Mouse (Mus musculus) lung, postnatal 0 days (tissue): ENCODE measurements around the gene Cdkal1. TPM values are rescaled to one million over a fixed set of nuclear protein-coding genes. Genes with fewer than 3 reads are reported as not detected.

ENCODE experiments used
- ATAC-seq: fragments of 200-750 bp; cut with Nextera tagmentation; 2 replicates; pipeline ENCODE4 v1.8.0; 2017; ENCODE audit warnings: moderate library complexity
- DNase-seq: peaks from one replicate; pipeline ENCODE4 v3.0.0-alpha.2; 2016; ENCODE audit warnings: low spot score
- H3K27ac ChIP-seq: fragments of 300-500 bp; sonication (generic); 2 replicates; pipeline ENCODE4 v1.5.1; 2014; ENCODE audit warnings: antibody characterized with exemption, mild to moderate bottlenecking, low read length, mixed read lengths
- H3K27me3 ChIP-seq: fragments of 300-500 bp; sonication (generic); replicated peaks from 2 replicates; pipeline ENCODE4 v1.6.1; 2014; ENCODE audit warnings: low read length, mixed read lengths; ENCODE audit not compliant: insufficient read depth
- H3K36me3 ChIP-seq: fragments of 300-500 bp; sonication (generic); 2 replicates; pipeline ENCODE4 v1.6.1; 2014; ENCODE audit warnings: low read length, mixed read lengths; ENCODE audit not compliant: insufficient read depth
- H3K4me1 ChIP-seq: fragments of 300-500 bp; sonication (generic); 2 replicates; pipeline ENCODE4 v1.6.1; 2014; ENCODE audit warnings: antibody characterized with exemption, low read depth, low read length, mixed read lengths; ENCODE audit not compliant: insufficient read depth
- H3K4me2 ChIP-seq: fragments of 300-500 bp; sonication (generic); replicated peaks from 2 replicates; pipeline ENCODE4 v1.6.1; 2014; ENCODE audit warnings: low read depth, mild to moderate bottlenecking, low read length, moderate library complexity, mixed read lengths
- H3K4me3 ChIP-seq: fragments of 300-500 bp; sonication (generic); 2 replicates; pipeline ENCODE4 v1.5.1; 2014; ENCODE audit warnings: low read depth, low read length
- H3K9ac ChIP-seq: fragments of 300-500 bp; sonication (generic); replicated peaks from 2 replicates; pipeline ENCODE4 v1.6.1; 2014; ENCODE audit warnings: low read depth, mild to moderate bottlenecking
- H3K9me3 ChIP-seq: fragments of 300-500 bp; sonication (generic); 2 replicates; pipeline ENCODE4 v1.6.1; 2016; ENCODE audit warnings: low read length, mixed read lengths
- CTCF ChIP-seq: IDR thresholded peaks from 2 replicates; pipeline ENCODE4 v1.5.1; 2016; ENCODE audit warnings: antibody characterized with exemption, mild to moderate bottlenecking
- EP300 ChIP-seq: IDR thresholded peaks from 2 replicates; pipeline ENCODE4 v1.6.1; 2016; ENCODE audit warnings: antibody characterized with exemption, mild to moderate bottlenecking, control low read depth
- WGBS: fragments of 180-500 bp; shearing (Covaris S2); extraction: QIAGEN DNeasy Blood & Tissue Kit; methylation state at CpG from one replicate; pipeline ENCODE4 v1.1.7; 2014; 5-methylcytosine and 5-hydroxymethylcytosine counted together
- polyA plus RNA-seq: library from polyadenylated mRNA; unstranded; fragments of >200 nt; fragmentation: Nextera tagmentation; extraction: Ambion mirVana; gene quantifications from 2 replicates; pipeline ENCODE4 v1.2.1, GENCODE M21; 2015

Cdkal1 gene
- polyA plus RNA-seq, 1 experiment from 2014 or later = 14.7 TPM

DNA sequence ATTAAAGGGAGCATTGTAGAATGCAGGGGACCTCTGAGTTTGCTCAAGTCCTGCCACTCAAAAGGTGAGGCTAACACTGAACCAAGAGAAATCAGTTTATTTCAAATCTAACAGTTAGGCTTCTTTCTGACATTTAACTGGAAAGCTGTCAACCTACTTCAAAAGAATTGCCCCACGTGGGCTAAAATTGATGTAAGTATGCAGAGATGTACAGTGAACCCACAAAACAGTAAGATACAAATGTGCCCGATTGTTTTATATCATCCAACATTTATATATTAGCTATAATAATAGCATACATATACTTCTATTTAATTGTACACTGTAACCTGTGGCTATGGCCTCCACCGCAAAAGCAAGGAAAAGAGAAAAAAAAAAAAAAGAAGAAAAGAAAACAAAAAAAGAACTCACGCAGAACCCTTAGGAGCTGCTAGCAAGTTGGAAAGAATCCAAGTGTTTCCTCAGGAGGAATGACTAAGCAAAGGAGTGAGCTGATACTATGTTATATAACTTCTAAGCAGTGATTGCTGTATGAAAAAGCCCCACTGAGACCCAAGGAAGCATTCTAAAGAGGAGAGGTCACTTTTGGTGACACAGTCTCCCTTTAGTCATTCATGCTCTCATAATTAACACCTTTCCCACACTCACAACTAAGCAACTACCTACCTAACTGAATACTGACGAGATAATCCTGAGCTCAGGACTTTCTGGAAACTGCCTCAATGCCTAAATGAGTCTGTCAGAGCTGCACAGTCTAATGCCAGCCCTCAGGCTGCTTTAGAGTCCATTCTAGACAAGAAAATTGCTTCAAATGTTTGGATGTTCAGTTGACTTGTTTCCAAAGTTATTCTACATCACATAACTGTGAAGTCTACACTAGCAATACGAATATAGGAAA, 352.1 kb downstream of the Cdkal1 start:
- 44% methylated on average over 6 of the region's 6 CpGs for WGBS
- Histone ChIP-seq H3K4me1 (no peaks in the 10 kb centered on the region), H3K4me2 (no peak overlapping the region), H3K9me3 (no peaks in the 10 kb centered on the region), H3K4me3 (no peak overlapping the region), H3K9ac (no peak overlapping the region), H3K27ac (no peak overlapping the region), H3K36me3 (no peaks in the 10 kb centered on the region), H3K27me3 (no peaks in the 10 kb centered on the region)
- DNase-seq (peak; percentile 91), ATAC-seq (peak; percentile 59)
- TF ChIP-seq EP300 = no peak
- no peak for TF ChIP-seq CTCF

DNA sequence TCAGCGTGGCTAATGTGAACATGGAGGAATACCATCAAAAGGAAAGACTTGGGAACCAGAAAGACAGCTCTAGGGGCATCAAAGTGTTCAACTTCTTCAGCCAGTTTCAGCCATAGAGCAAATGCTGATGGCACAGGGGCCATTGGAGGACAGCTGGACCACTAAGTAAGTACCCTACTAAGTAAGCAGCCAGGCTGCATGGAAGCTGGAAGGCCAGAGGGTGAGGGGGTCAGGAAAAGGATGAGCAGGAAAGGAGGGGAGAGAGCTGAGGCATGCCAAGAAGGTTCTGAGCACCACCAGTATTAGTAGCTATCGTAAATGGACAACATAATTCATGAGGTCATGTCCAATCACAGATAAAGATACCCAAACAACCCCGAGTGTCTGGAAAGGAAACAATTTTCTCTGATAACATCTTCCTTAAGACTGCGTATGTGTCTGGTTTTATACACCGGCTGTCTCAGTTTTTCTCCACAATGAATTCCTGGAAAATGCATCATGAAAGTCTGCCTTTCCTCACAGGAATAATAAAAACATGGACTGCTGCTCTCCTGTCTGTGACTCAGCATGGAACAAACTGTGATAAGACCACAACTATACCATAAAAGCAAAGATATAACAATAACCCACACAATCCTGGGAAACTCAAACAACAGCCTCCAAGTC, 352.9 kb downstream of the Cdkal1 start:
- TF ChIP-seq CTCF (no peak), EP300 (no peak)
- 48% methylated on average over 5 of the region's 5 CpGs for WGBS
- no peaks in the 10 kb centered on the region for H3K27me3 ChIP-seq
- ATAC-seq = no peak
- no peak overlapping the region for H3K4me2 ChIP-seq
- no peak overlapping the region for H3K9ac ChIP-seq
- no peak overlapping the region for H3K4me3 ChIP-seq
- no peaks in the 10 kb centered on the region for H3K4me1 ChIP-seq
- H3K27ac ChIP-seq = no peak overlapping the region
- H3K36me3 ChIP-seq = no peaks in the 10 kb centered on the region
- DNase-seq = no peak
- H3K9me3 ChIP-seq = no peaks in the 10 kb centered on the region

DNA sequence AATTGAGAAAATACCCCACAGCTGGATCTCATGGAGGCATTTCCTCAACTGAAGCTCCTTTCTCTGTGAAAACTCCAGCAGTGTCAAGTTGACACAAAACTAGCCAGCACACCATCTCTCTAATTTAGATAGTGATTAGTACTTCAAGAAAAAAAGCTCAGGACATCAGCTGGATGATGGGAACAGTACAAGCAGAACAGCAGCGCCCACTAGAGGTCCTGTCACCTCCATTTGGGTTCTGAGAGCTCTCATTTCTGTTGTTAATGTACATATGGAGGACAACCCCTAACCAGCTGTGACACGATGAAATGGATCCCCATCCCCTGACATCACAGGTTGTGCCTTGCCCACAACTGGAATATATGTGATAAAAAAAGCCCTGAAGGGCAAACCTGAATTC, 354.3 kb downstream of the Cdkal1 start:
- no peaks in the 10 kb centered on the region for H3K9me3 ChIP-seq
- no peak overlapping the region for H3K27ac ChIP-seq
- no peak for ATAC-seq
- H3K4me3 ChIP-seq = no peak overlapping the region
- H3K36me3 ChIP-seq = no peaks in the 10 kb centered on the region
- WGBS = 76% methylated on average over 2 of the region's 2 CpGs
- no peak overlapping the region for H3K9ac ChIP-seq
- no peak for TF ChIP-seq EP300
- TF ChIP-seq CTCF = peak; percentile 30
- no peaks in the 10 kb centered on the region for H3K4me1 ChIP-seq
- no peak for DNase-seq
- H3K27me3 ChIP-seq = no peaks in the 10 kb centered on the region
- H3K4me2 ChIP-seq = no peak overlapping the region

DNA sequence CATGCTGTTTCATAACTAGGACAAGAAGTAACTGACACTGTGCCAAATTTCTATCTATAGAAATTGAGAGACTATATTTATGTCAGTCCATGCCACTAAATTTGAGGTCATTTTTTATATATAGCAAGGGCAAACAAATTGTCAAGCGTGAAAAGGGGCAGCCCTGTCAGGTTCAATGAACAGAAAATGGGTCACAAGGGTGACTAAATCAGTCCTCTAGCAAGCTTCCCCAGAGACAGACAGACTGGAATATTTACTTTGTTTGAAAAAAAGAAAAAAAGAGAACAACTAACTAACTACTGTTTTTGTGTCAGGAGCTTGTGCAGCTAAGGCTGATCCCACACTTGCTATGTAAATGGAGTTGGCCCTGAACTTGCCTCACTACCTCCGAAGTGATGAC, 355.7 kb downstream of the Cdkal1 start:
- 75% methylated on average over 2 of the region's 2 CpGs for WGBS
- no peaks in the 10 kb centered on the region for H3K36me3 ChIP-seq
- no peak for TF ChIP-seq CTCF
- TF ChIP-seq EP300 = no peak
- no peak overlapping the region for H3K9ac ChIP-seq
- H3K27me3 ChIP-seq = no peaks in the 10 kb centered on the region
- no peak for DNase-seq
- no peak overlapping the region for H3K4me2 ChIP-seq
- H3K27ac ChIP-seq = no peak overlapping the region
- H3K4me1 ChIP-seq = no peaks in the 10 kb centered on the region
- H3K9me3 ChIP-seq = no peaks in the 10 kb centered on the region
- ATAC-seq = no peak
- H3K4me3 ChIP-seq = no peak overlapping the region

GRCm38 (mm10) chr13:29497286-29497685, 358.2 kb downstream of the Cdkal1 start:
- no peak for DNase-seq
- no peak overlapping the region for H3K9ac ChIP-seq

GRCm38 (mm10) chr13:29490341-29490740, 365.1 kb downstream of the Cdkal1 start:
- TF ChIP-seq CTCF (no peak), EP300 (no peak)
- Histone ChIP-seq H3K4me3 (no peak overlapping the region), H3K27ac (no peak overlapping the region), H3K27me3 (no peaks in the 10 kb centered on the region), H3K4me1 (no peaks in the 10 kb centered on the region), H3K36me3 (no peaks in the 10 kb centered on the region), H3K4me2 (no peak overlapping the region), H3K9me3 (no peaks in the 10 kb centered on the region), H3K9ac (no peak overlapping the region)
- 81% methylated on average over 8 of the region's 8 CpGs for whole genome bisulfite sequencing
- no peak for ATAC-seq
- DNase-seq = no peak

More at GRCm38 (mm10) chr13:29497286-29497685, 358.2 kb downstream of the Cdkal1 start:
- H3K4me3 ChIP-seq = no peak overlapping the region
- TF ChIP-seq CTCF (no peak), EP300 (no peak)
- no peaks in the 10 kb centered on the region for H3K27me3 ChIP-seq
- H3K4me1 ChIP-seq = no peaks in the 10 kb centered on the region
- no peaks in the 10 kb centered on the region for H3K9me3 ChIP-seq
- H3K27ac ChIP-seq = no peak overlapping the region
- no peaks in the 10 kb centered on the region for H3K36me3 ChIP-seq
- no peak overlapping the region for H3K4me2 ChIP-seq
- ATAC-seq = no peak
- 71% methylated on average over 7 of the region's 7 CpGs for WGBS
